Mouse (Mus musculus) embryonic facial prominence, embryonic 13.5 days (tissue): ENCODE results near the gene Banf2. TPM values are rescaled to one million over a fixed set of nuclear protein-coding genes. Genes with fewer than 3 reads are reported as not detected.
A peak's percentile ranks its signal among the peaks of the same experiment; 100 is the strongest.

ENCODE experiments used
- ATAC-seq: fragments of 200-750 bp; cut with Nextera tagmentation; 2 replicates; pipeline ENCODE4 v1.8.0; 2017; ENCODE audit warnings: low read depth; ENCODE audit not compliant: insufficient number of reproducible peaks, insufficient read depth, low FRiP score, low TSS enrichment
- H3K27ac ChIP-seq: fragments of 300-500 bp; sonication (generic); 2 replicates; pipeline ENCODE4 v1.5.1; 2015; ENCODE audit warnings: moderate library complexity, mild to moderate bottlenecking, inconsistent platforms
- H3K27me3 ChIP-seq: fragments of 300-500 bp; sonication (generic); 2 replicates; pipeline ENCODE4 v1.6.1; 2015; ENCODE audit warnings: mild to moderate bottlenecking, inconsistent platforms
- H3K36me3 ChIP-seq: fragments of 300-500 bp; sonication (generic); 2 replicates; pipeline ENCODE4 v1.6.1; 2015; ENCODE audit warnings: mild to moderate bottlenecking, inconsistent platforms
- H3K4me1 ChIP-seq: fragments of 300-500 bp; sonication (generic); 2 replicates; pipeline ENCODE4 v1.6.1; 2015; ENCODE audit warnings: inconsistent platforms
- H3K4me2 ChIP-seq: fragments of 300-500 bp; sonication (generic); 2 replicates; pipeline ENCODE4 v1.6.1; 2015; ENCODE audit warnings: moderate library complexity, mild to moderate bottlenecking, inconsistent platforms
- H3K4me3 ChIP-seq: fragments of 300-500 bp; sonication (generic); 2 replicates; pipeline ENCODE4 v1.5.1; 2015; ENCODE audit warnings: mild to moderate bottlenecking, inconsistent platforms
- H3K9ac ChIP-seq: fragments of 300-500 bp; sonication (generic); 2 replicates; pipeline ENCODE4 v1.6.1; 2015; ENCODE audit warnings: mild to moderate bottlenecking, inconsistent platforms
- H3K9me3 ChIP-seq: fragments of 300-500 bp; sonication (generic); 2 replicates; pipeline ENCODE4 v1.6.1; 2016; ENCODE audit warnings: inconsistent platforms
- WGBS: fragments of 180-500 bp; shearing (Covaris S2); methylation state at CpG from one replicate; pipeline ENCODE4 v1.1.7; 2015; ENCODE audit warnings: mixed read lengths; 5-methylcytosine and 5-hydroxymethylcytosine counted together
- polyA plus RNA-seq: library from polyadenylated mRNA; unstranded; fragments of >200 nt; fragmentation: Nextera tagmentation; extraction: Ambion mirVana; gene quantifications from 2 replicates; pipeline ENCODE4 v1.2.1, GENCODE M21; 2015

Gene Banf2
- polyA plus RNA-seq, 1 experiment from 2014 or later = not detected

DNA sequence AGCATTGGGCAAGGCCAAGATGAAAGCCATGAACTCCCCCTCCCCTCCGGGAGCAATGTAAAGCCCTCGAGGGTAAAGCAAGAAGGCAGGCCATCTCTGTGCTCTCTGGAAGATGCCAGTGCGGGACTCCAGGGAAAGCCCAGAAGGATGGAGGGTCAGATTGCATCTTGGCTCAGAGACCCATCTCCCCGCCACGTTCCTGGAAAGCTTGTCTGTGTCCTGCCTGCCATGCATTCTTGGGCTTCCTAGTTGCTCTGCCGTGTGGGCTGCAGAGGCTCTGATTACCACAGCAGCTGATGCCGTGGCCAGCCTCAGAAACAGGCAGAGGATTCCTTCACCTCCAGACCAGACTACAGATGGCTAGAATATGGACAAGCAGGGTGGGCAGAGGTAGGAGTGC, 37.6 kb downstream of the Banf2 start:
- Histone ChIP-seq H3K4me2 (no peak overlapping the region), H3K4me1 (peaks cover 11% of the 10 kb centered on the region), H3K27me3 (no peaks in the 10 kb centered on the region), H3K27ac (no peak overlapping the region), H3K36me3 (no peaks in the 10 kb centered on the region), H3K4me3 (no peak overlapping the region), H3K9ac (no peak overlapping the region), H3K9me3 (no peaks in the 10 kb centered on the region)
- no peak for ATAC-seq
- 26% methylated on average over 7 of the region's 7 CpGs for WGBS

DNA sequence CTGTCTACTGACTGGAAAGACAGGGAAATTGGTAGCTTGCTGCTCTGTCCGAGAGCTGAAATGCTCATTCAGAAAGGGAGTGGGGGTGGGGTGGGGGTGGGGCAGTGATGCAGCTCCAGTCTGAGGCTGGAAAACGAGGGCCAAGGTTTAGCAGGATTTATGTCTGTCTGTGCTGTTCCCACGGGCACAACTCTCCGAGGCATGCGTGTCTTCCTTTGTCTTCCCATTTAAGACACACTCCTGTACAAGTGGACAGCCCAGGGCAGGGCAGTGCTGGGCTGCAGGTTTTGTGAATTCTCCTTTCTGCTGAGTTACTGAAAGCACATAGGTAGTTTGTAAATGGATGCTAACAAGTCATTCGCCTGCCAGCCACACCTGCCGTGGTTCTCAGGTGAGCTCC, 39.8 kb downstream of the Banf2 start:
- Histone ChIP-seq H3K27me3 (no peaks in the 10 kb centered on the region), H3K9me3 (no peaks in the 10 kb centered on the region), H3K4me2 (no peak overlapping the region), H3K36me3 (no peaks in the 10 kb centered on the region), H3K4me1 (peaks cover 11% of the 10 kb centered on the region), H3K27ac (no peak overlapping the region), H3K9ac (no peak overlapping the region), H3K4me3 (no peak overlapping the region)
- 39% methylated on average over 7 of the region's 7 CpGs for whole genome bisulfite sequencing
- ATAC-seq = no peak

DNA sequence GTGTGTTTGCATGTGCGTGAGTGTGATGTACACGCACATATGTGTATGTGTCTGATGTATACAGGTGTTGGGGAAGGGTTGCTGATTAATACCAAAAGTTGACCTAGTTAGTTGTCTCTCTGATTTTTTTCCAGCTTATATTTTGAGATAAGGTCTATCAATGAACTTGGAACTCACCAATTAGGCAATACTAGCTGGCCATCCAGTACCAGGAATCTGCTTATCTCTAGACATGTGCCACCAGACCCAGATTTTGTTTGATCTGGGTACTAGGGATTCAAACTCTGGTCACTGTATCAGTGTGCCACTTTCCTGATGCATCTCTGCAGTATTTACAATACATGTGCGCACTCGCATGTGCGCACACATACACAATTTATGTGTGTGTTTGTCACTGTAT, 41.2 kb downstream of the Banf2 start:
- Histone ChIP-seq H3K4me2 (no peak overlapping the region), H3K27ac (no peak overlapping the region), H3K9me3 (no peaks in the 10 kb centered on the region), H3K36me3 (no peaks in the 10 kb centered on the region), H3K4me1 (peaks cover 11% of the 10 kb centered on the region), H3K27me3 (no peaks in the 10 kb centered on the region), H3K9ac (no peak overlapping the region), H3K4me3 (no peak overlapping the region)
- no peak for ATAC-seq
- 88% methylated on average over 5 of the region's 5 CpGs for WGBS

GRCm38 (mm10) chr2:144076625-144077024, 43.8 kb downstream of the Banf2 start:
- H3K4me2 ChIP-seq = no peak overlapping the region
- no peaks in the 10 kb centered on the region for H3K27me3 ChIP-seq
- H3K4me1 ChIP-seq = no peaks in the 10 kb centered on the region
- H3K27ac ChIP-seq = no peak overlapping the region
- no peaks in the 10 kb centered on the region for H3K36me3 ChIP-seq
- 75% methylated on average over 2 of the region's 2 CpGs for WGBS
- no peak for ATAC-seq
- no peak overlapping the region for H3K9ac ChIP-seq
- H3K9me3 ChIP-seq = no peaks in the 10 kb centered on the region
- no peak overlapping the region for H3K4me3 ChIP-seq

DNA sequence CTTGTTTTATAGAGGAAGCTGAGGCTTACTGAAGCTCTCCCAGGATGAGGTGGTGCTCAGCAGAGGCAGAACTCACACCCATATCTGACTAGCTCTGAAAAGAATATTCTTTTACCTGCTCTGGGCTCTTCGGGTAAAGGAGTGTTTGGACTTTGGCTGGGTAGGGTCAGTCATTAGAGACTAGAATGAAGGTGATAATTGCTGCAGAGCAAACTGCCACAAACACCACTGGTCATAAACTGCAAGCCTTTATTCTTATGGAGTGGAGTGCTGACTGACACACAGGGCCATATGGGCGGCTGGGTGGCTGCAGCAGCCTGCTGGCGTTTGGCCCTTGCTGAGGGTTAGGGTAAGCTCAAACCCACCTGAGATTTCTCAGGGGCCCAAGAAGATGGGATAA, 46.0 kb downstream of the Banf2 start:
- Histone ChIP-seq H3K27ac (no peak overlapping the region), H3K4me2 (no peak overlapping the region), H3K9me3 (no peaks in the 10 kb centered on the region), H3K4me1 (no peaks in the 10 kb centered on the region), H3K36me3 (no peaks in the 10 kb centered on the region), H3K9ac (no peak overlapping the region), H3K27me3 (no peaks in the 10 kb centered on the region), H3K4me3 (no peak overlapping the region)
- 91% methylated on average over 3 of the region's 3 CpGs for WGBS
- no peak for ATAC-seq

DNA sequence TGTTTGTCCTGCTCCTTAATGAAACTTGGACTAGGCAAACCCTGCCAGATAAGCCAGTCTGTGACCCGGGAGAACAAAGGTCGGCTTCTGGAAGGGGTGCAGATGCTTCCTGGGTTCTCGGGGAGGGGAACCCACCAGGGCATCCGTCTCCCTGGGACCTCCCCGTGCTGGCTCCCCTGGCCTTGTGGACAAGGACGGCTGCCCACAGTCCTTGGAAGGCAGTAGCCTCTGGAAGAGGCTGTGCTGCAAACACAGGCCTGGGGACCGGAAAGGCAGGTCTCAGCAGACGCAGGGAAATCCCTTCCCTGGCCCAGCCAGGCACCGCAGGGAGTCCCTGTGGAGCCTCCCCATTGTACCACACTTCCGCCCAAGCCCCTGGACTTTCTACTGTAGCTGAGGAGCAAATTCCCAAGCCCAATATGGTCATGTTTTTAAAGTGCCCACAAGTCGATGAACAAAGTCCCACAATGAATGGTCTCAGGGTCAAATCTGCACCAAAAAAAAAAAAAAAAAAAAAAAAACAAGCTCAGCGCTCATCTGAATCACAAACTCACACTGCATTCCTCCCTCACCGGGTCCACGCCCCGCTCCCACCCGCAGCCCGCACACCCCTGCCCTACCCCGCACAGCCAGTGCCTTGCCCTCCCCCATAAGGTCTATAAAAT, 53.5 kb downstream of the Banf2 start:
- Histone ChIP-seq H3K4me2 (peak overlapping the region; percentile 14; the same call in 1 of the 2 replicates), H3K4me3 (no peak overlapping the region), H3K27ac (0 out of 2 replicates have a peak overlapping the region, but pooled peaks have one; percentile 28), H3K9ac (no peak overlapping the region), H3K4me1 (peaks cover 22% of the 10 kb centered on the region), H3K36me3 (no peaks in the 10 kb centered on the region), H3K9me3 (no peaks in the 10 kb centered on the region), H3K27me3 (no peaks in the 10 kb centered on the region)
- 33% methylated on average over 18 of the region's 18 CpGs for WGBS
- no peak for ATAC-seq

- Histone ChIP-seq H3K36me3 (no peaks in the 10 kb centered on the region), H3K4me1 (peaks cover 22% of the 10 kb centered on the region), H3K9ac (0 out of 2 replicates have a peak overlapping the region, but pooled peaks have one; percentile 16), H3K4me2 (no peak overlapping the region), H3K9me3 (no peaks in the 10 kb centered on the region), H3K27ac (no peak overlapping the region), H3K4me3 (no peak overlapping the region), H3K27me3 (no peaks in the 10 kb centered on the region)
- no peak for ATAC-seq
- WGBS = 41% methylated on average over 9 of the region's 9 CpGs
Observed at GRCm38 (mm10) chr2:144087899-144088584, 55.2 kb downstream of the Banf2 start.

DNA sequence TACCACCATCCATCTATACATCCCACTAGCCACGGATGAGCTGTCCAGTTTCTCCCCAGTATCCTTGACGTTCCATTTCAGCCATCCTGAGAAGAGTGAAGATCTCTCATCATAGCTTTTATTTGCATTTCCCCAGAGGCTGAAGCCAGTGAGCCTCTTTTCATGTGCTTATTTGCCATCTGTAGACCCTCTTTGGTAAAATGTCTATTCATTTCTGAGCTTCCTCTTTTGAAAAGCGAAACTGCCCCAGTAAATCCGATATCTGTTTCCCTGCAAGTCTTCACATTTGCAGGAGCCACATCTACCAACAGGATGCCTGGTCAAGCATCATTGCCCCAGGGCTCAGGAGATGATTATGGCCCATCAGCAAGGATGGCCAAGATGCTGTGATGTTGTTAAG, 59.9 kb downstream of the Banf2 start:
- ATAC-seq = no peak
- H3K4me2 ChIP-seq = no peak overlapping the region
- no peaks in the 10 kb centered on the region for H3K9me3 ChIP-seq
- no peaks in the 10 kb centered on the region for H3K27me3 ChIP-seq
- WGBS = 69% methylated on average over 4 of the region's 4 CpGs
- H3K4me3 ChIP-seq = no peak overlapping the region
- no peak overlapping the region for H3K9ac ChIP-seq
- peaks cover 8% of the 10 kb centered on the region for H3K4me1 ChIP-seq
- no peaks in the 10 kb centered on the region for H3K36me3 ChIP-seq
- no peak overlapping the region for H3K27ac ChIP-seq

DNA sequence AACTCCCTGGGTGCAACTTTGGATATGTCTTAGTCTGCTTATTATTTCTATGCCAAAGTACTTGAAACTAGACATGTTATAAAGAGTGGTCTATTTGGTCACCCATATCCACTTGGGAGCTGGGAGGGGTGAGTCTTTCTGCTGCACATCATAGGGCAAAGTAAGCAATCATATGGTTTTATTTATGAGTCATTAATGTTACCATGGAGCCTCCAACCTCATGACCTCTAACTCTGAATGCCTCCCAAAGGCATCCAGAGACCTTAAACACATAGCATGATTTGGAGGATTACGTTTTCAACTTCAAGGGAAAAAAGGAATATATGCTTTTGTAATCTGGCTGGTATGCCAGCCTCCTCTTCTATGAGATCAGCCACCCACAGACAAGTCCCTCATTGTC, 61.9 kb downstream of the Banf2 start:
- Histone ChIP-seq H3K9me3 (no peaks in the 10 kb centered on the region), H3K27ac (no peak overlapping the region), H3K9ac (no peak overlapping the region), H3K4me1 (peaks cover 2% of the 10 kb centered on the region; the same call in 1 of the 2 replicates), H3K4me3 (no peak overlapping the region), H3K4me2 (no peak overlapping the region), H3K36me3 (no peaks in the 10 kb centered on the region), H3K27me3 (no peaks in the 10 kb centered on the region)
- 46% methylated on average over 1 of the region's 1 CpGs for WGBS
- no peak for ATAC-seq

DNA sequence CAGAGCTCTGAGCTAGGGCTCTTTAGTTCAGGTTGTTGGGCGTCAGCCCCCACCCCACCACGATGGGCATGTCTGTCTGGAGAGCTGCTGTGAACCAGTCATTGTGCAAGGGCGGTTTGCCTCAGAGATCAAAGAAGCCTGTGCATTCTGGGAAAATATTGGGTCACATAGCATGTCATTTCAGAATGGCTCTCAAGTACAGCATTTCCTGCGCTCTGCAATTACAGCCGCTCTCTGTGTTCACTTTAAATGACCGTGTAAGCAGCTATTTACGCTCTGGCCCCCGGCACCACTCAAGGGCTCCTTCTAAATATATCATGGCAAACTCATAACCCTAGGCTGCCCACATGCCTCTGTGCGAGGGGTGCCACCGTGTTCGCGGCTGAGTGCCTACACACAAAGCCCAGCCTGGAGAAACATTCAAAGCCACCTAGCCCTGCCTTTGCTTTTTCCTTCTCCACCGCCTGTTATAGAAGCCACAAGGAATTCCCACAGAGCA, 68.7 kb downstream of the Banf2 start:
- WGBS = 36% methylated on average over 13 of the region's 13 CpGs
- no peak overlapping the region for H3K9ac ChIP-seq
- peaks cover 15% of the 10 kb centered on the region for H3K4me1 ChIP-seq
- H3K36me3 ChIP-seq = no peaks in the 10 kb centered on the region
- no peaks in the 10 kb centered on the region for H3K27me3 ChIP-seq
- ATAC-seq = peak; percentile 57; the same call in 1 of the 2 replicates
- no peaks in the 10 kb centered on the region for H3K9me3 ChIP-seq
- peak overlapping the region; percentile 69 for H3K27ac ChIP-seq
- peak overlapping the region; percentile 22; the same call in 1 of the 2 replicates for H3K4me2 ChIP-seq
- no peak overlapping the region for H3K4me3 ChIP-seq

- H3K27me3 ChIP-seq = no peaks in the 10 kb centered on the region
- peaks cover 5% of the 10 kb centered on the region; the same call in 1 of the 2 replicates for H3K4me1 ChIP-seq
- H3K9me3 ChIP-seq = no peaks in the 10 kb centered on the region
- no peak overlapping the region for H3K4me2 ChIP-seq
- H3K4me3 ChIP-seq = no peak overlapping the region
- no peak overlapping the region for H3K9ac ChIP-seq
- no peaks in the 10 kb centered on the region for H3K36me3 ChIP-seq
- ATAC-seq = no peak
- H3K27ac ChIP-seq = no peak overlapping the region
- 87% methylated on average over 5 of the region's 5 CpGs for WGBS
Observed at GRCm38 (mm10) chr2:144107374-144107773, 74.5 kb downstream of the Banf2 start.

DNA sequence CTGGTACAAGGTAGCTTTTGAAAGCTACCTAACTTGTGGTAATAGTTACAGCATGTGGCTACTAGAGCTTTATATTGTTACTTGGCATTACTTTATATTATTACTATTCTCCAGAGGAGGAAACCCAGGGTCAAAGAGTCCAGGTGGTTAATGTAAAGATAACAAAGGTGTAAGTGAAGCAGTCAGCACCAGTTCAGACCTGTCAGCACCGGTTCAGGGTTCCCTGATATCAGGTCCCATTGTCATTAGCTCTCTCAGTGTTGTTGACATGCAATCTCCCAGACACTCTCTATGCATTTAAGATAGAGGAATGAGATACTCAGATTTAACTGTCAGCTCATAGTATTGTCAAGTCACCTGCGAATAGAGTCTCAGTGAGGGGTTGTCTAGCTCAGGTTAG, 75.0 kb downstream of the Banf2 start:
- no peak overlapping the region for H3K9ac ChIP-seq
- no peak for ATAC-seq
- no peaks in the 10 kb centered on the region for H3K36me3 ChIP-seq
- no peak overlapping the region for H3K4me2 ChIP-seq
- no peak overlapping the region for H3K4me3 ChIP-seq
- no peaks in the 10 kb centered on the region for H3K27me3 ChIP-seq
- WGBS = 83% methylated on average over 2 of the region's 2 CpGs
- no peaks in the 10 kb centered on the region for H3K9me3 ChIP-seq
- no peak overlapping the region for H3K27ac ChIP-seq
- peaks cover 5% of the 10 kb centered on the region; the same call in 1 of the 2 replicates for H3K4me1 ChIP-seq
